Mouse (Mus musculus): ENCODE results near the gene Krt13. TPM values are rescaled to one million over a fixed set of nuclear protein-coding genes. Genes with fewer than 3 reads are reported as not detected.

Krt13 gene
- not detected for total RNA-seq (2022)

GRCm38 (mm10) chr11:100121466-100121865 is at the start of gene Krt13:
Gene Krt13, minus strand, starts transcription at chr11:100121566.
- DNase-seq (ENCODE audit: low spot score in 2 of 2), result no peak

- DNase-seq (ENCODE audit: low spot score in 2 of 2), result peak; percentile 59 to 80
Measured at GRCm38 (mm10) chr11:100168765-100169762, 47.7 kb upstream of the Krt13 start.

- no peak for DNase-seq (ENCODE audit: low spot score in 2 of 2)
Measured at GRCm38 (mm10) chr11:100168071-100168470, 46.7 kb upstream of the Krt13 start.

DNA sequence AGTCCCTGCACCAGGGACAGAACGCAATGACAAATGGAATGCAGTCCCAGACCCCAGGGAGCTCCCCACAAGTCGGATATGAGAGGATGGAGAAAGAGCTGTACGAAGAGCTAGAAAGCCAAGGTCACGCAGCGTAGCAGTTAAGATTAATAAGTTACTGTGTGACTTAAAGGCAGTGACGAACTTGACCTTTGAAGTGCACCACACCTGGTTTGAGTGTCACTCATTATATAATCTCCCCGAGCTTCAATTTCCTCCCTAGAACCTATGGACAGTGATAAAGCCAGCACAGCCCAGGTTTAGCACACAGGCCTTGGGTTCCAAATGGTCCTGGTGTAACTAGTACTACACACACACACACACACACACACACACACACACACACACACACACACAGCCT is 43.0 kb upstream of the Krt13 start:
- no peak for DNase-seq (ENCODE audit: low spot score in 2 of 2)

- no peak for DNase-seq (ENCODE audit: low spot score in 2 of 2)
Measured at GRCm38 (mm10) chr11:100157908-100158477, 36.6 kb upstream of the Krt13 start.

DNA sequence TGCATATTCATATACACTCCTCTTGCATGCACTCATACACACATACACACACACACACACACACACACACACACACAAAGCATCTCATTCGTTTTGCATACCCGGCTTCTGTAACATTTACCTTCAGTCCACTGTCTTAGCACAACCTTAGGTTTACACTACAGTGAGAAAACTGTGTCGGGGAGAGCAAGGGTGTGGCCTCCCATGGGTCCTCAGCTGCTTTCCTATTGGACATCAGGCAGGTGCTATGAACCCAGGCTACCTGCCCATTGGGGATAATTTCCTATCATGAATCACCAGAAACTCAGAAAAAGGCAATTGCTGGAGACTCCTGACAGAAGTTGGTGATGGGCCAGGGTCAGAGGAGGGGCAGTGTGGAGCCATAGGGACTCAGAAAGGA is 36.0 kb upstream of the Krt13 start:
- DNase-seq (ENCODE audit: low spot score in 2 of 2), result no peak

DNA sequence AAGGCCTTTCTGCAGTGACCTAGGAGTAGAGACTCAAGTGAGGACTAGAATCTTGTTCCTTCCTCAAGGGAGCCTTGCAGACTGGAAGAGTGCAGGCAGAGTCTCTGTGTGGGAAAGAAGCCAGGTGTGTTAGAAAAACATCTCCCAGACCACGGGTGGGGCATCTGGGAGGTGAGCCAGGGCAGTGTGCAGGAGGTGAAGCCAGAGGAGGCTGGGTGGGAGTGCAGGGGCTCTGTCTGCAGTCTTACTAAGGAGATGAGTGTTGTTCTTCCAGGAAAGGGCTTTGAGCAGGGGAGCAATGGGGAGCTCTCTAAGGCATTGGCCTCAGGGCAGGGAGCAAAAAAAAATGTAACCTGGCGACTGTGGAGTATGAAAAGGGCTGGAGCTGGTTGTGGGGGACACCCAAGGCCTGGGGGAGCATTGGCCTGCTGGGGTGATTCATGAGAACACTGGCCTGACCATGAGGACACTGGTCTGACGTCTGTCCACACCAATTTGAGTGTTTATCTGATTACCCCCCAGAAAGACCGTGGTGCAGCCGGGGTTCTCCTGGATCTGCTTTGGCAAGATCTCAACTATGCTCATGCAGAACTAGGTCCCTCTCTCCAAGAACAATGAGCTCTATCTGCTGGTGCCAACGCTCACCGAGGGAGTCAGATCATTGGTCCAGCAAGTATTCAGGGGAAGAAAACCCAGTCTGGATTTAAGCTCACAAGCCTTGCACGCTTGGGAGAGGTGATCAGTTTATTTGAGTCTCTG is 34.3 kb upstream of the Krt13 start:
- no peak for DNase-seq (ENCODE audit: low spot score in 2 of 2)

DNA sequence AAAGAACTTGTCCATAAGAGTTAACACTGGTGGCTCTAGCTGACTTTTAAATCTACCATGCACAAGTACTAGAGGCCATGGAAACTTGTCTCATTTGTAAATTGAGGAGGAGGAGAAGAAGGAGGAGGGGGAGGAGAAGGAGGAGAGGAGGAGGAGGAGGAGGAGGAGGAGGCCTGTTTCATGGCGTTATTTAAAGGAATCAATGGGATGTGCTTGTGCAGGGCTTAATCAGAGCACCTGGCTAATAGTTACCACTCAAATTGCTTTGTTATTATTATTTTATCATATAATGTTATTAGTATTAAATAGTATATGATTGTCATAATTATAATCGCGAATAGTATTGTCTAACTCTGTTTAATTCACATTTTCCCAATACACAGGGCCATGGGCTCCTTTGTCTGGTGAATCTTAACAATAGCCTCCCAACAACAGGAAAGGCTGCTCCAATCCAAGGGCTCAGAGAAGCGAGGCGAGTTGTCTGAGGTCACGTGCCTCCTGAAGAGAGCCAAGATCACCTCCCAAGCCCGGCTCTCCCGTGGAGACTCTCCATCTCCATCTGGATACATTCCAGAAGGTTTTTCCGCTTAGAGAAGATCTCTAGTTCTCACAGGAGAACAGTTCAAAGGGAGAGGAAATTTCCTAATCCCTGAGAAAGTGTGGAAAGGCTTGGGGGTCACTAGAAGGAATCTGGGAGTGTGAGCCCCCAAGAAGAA is 27.4 kb upstream of the Krt13 start, which contains the start of gene Krt19:
Gene Krt19, minus strand, starts transcription at position 51 of the 716 bp plus-strand sequence.
- no peak for DNase-seq (ENCODE audit: low spot score in 2 of 2)

DNA sequence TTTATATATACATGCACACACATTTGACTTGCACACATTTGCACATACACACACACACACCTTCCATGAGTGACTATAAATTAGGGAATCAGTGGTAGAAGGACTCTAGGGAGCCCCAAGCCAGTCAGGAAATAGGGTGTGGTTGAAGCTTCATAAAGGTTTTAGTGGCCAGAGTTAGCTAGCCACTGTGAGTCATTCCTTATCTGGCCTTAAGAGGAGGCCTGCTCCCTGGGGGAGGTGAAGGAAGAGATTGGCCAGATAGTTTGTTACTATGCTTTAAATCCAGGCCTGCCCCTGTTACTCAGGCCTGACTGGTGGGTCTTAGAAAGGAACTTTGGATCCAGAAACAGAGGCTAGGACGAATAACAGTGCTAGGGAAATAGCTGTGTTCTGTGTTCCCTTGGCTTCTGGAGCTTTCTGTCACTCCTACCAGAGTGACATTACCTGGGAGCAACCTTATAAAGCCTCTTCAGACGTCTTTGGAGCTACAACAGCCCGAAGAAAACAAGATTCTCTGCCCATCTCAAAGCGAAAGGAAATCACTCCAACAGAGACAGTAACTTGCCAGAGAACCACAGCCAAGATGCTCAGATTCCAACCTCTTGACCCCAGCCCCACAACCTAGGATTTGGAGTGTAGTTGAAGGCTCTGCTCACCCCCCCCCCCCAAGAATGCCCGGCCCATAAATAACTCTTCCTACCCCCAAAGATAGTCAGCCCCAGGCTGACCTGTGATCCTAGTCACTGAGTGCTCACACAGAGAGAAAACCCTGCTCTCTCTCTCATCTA is 26.4 kb upstream of the Krt13 start:
- DNase-seq (ENCODE audit: low spot score in 2 of 2), result no peak

DNA sequence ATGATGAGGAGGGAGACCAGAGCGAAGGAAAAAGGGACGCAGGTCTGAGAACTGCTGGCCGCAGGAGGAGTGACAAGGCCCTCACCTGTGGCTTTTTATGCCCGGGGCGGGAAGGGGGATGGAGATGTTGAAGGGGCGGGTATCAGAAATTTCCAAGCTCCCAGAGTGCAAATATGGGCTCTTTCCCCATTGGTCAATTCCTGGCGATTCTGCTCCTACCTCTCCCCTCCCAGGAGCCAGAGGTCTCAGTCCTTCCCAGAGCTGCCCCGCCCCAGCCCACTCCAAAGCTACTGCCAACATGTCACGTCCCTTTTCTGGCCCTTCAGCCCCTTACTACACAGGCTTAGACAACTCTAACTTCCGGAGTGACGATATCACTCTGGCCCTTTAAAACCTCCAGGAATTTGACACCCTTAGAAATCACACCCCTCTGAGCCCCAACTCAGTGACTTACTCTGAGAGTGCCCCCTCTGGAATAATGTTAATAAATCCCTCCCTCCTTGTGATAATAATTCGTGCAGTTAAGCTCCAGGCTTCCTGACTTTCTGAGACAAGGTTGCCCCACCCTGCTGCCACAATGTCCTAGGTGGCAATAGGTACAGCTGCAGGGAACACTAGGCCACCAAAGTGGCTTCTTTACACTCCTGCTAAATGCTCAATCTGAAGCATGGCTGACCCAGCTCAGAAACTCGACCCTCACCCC is 24.6 kb upstream of the Krt13 start:
- no peak for DNase-seq (ENCODE audit: low spot score in 2 of 2)

- DNase-seq (ENCODE audit: low spot score in 2 of 2), result no peak
Measured at GRCm38 (mm10) chr11:100145104-100145503, 23.7 kb upstream of the Krt13 start.

GRCm38 (mm10) chr11:100140966-100141365 is 19.6 kb upstream of the Krt13 start:
- DNase-seq (ENCODE audit: low spot score in 2 of 2), result no peak

DNA sequence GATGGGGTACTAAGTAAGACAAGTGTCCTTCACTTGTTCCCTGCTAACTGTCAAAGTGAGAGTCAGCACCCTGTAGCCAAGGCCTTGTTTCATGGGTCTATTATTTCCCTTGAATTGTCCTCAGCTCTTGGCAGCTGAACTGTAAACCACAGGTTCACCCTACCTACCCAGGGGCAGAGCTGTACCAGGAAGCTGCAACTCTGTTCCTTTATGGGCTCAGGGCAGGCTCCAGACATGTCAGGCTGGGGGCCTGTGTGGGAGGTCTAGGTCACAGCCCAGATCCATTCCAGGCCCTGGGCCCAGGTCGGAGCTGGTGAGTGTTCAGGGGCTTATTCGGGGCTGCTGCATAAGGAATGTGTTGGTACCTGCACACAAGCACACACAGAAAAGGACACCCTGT is 18.0 kb upstream of the Krt13 start:
- no peak for DNase-seq (ENCODE audit: low spot score in 2 of 2)

GRCm38 (mm10) chr11:100138809-100139208 is 17.4 kb upstream of the Krt13 start:
- no peak for DNase-seq (ENCODE audit: low spot score in 2 of 2)

DNA sequence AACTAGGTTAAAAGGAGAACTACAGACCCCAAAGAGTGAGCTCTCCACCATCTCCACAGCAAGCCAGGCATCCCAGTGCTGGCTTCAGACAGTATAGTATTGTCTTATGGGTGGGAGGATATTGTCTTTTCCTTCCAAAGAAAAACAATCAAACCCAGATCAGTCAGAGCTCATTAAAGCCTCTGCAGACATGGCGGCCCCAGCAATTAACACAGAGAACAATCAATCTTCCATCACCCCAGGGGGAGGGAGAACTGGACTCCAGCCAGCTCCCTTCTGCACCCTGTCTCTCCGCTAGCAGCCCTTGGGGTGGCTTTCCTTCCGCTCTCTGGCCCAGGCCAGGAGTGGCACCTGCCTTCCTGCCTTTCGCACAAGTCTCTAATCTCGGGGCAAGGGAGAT is 16.3 kb upstream of the Krt13 start:
- DNase-seq (ENCODE audit: low spot score in 2 of 2), result no peak

GRCm38 (mm10) chr11:100136559-100136958 is 15.2 kb upstream of the Krt13 start:
- no peak for DNase-seq (ENCODE audit: low spot score in 2 of 2)

DNA sequence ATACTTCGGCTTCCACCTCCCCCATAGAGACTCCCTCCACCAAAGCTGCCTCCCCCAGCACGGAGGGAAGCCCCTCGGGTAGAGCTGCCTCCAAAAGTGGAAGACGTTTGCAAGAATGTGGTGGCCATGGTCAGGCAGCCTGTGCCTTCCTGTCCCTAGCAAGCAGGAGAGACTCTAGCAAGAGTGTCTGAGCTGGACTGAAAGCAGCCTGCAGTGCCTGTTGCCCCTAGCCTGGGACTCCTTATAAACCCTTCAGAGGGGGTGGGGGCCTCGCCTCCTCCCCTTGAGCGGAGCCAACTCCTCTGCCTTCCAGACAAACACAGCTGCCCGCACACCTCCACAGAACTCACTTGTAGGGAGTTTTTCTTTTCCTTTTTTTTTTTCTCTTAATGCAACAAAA is 14.4 kb upstream of the Krt13 start, which contains the start of gene Krt15:
Gene Krt15, minus strand, starts transcription at position 198 of the 400 bp plus-strand sequence.
- DNase-seq (ENCODE audit: low spot score in 2 of 2), result no peak

- no peak for DNase-seq (ENCODE audit: low spot score in 2 of 2)
Measured at GRCm38 (mm10) chr11:100124901-100125300, 3.5 kb upstream of the Krt13 start.

DNA sequence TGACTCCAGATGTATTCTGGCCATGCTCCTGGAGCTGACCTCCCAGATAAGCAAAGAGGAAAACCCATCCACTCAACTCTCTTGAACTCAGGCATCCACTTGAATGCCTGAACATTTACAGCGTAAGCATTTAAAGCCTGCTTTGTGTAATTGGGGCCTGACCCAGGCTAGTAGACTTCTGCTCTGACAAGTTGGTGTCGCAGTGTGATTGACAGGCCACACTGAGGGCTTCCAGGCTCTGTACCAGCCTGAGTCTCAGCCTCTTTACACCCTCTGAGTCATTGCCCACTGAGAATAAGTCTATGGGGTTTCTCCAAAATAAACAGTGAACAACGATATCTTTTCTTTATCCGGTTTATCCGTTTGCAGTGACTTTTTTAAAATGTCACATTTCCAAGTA is 1.0 kb downstream of the Krt13 start:
- no peak for DNase-seq (ENCODE audit: low spot score in 2 of 2)

DNA sequence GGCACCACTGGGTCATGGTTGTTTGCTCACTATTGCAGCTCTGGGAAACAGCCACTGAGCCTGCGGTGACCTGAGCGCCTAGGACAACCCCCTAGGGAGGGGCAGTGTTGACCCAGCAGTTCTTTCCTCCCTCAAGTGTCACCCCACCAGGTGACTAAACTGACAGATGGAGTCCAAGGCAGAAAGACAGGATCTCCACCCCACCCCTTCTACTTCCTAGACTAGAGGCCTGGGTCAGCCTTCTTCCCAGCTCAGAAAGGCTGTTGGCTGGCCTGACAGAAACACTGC is 7.7 kb downstream of the Krt13 start:
- DNase-seq (ENCODE audit: low spot score in 2 of 2), result no peak

Measured in layer of hippocampus, adult 8-10 months (tissue).